Mouse (Mus musculus) embryonic facial prominence, embryonic 10.5 days (tissue): Measurements from ENCODE around the gene Llcfc1. TPM values are rescaled to one million over a fixed set of nuclear protein-coding genes. Genes with fewer than 3 reads are reported as not detected.

Experiments
- DNase-seq: peaks from one replicate; pipeline ENCODE4 v3.0.0-alpha.2; 2017; ENCODE audit warnings: low spot score
- H3K27ac ChIP-seq: fragments of 300-500 bp; sonication (generic); replicated peaks from 2 replicates; pipeline ENCODE4 v1.5.1; 2016; ENCODE audit warnings: mild to moderate bottlenecking
- H3K27me3 ChIP-seq: fragments of 300-500 bp; sonication (generic); replicated peaks from 2 replicates; pipeline ENCODE4 v1.6.1; 2016; ENCODE audit warnings: low read depth, mild to moderate bottlenecking; ENCODE audit not compliant: poor library complexity, severe bottlenecking
- H3K36me3 ChIP-seq: fragments of 300-500 bp; sonication (generic); replicated peaks from 2 replicates; pipeline ENCODE4 v1.6.1; 2016; ENCODE audit warnings: mild to moderate bottlenecking, moderate library complexity
- H3K4me1 ChIP-seq: fragments of 300-500 bp; sonication (generic); 2 replicates; pipeline ENCODE4 v1.6.1; 2016
- H3K4me3 ChIP-seq: fragments of 300-500 bp; sonication (generic); 2 replicates; pipeline ENCODE4 v1.5.1; 2016; ENCODE audit warnings: mild to moderate bottlenecking, moderate library complexity
- H3K9me3 ChIP-seq: fragments of 300-500 bp; sonication (generic); 2 replicates; pipeline ENCODE4 v1.6.1; 2016; ENCODE audit warnings: mild to moderate bottlenecking
- WGBS: fragments of 180-500 bp; shearing (Covaris S2); methylation state at CpG from one replicate; pipeline ENCODE4 v1.1.7; 2016; 5-methylcytosine and 5-hydroxymethylcytosine counted together
- polyA plus RNA-seq: library from polyadenylated mRNA; unstranded; fragments of >200 nt; fragmentation: Nextera tagmentation; extraction: Ambion mirVana; gene quantifications from 2 replicates; pipeline ENCODE4 v1.2.1, GENCODE M21; 2016

Llcfc1 gene
- polyA plus RNA-seq, 1 experiment from 2014 or later = not detected

DNA sequence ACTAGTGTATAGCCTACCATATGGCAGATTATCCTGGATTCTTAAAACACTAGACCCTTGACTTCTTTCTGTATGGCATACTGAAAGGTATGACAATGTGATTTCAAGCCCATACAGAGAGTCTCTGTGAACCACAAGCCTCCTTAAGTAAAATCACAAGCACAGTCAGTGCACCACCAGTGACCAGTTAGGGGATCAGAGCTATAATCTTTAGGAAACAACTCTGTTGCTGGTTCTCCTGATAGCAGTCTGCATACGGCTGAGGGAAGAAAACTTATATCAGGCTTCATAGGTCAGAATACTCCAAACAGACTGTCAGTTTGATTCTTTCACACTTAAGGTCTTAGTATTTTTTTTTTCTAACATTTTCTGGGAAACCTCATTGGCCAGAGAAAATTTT, 25.7 kb upstream of the Llcfc1 start:
- Histone ChIP-seq H3K9me3 (no peaks in the 10 kb centered on the region), H3K27ac (no peak overlapping the region), H3K4me3 (no peak overlapping the region), H3K27me3 (no peaks in the 10 kb centered on the region), H3K36me3 (no peaks in the 10 kb centered on the region), H3K4me1 (no peaks in the 10 kb centered on the region)
- 88% methylated on average over 1 of the region's 1 CpGs for WGBS
- no peak for DNase-seq

DNA sequence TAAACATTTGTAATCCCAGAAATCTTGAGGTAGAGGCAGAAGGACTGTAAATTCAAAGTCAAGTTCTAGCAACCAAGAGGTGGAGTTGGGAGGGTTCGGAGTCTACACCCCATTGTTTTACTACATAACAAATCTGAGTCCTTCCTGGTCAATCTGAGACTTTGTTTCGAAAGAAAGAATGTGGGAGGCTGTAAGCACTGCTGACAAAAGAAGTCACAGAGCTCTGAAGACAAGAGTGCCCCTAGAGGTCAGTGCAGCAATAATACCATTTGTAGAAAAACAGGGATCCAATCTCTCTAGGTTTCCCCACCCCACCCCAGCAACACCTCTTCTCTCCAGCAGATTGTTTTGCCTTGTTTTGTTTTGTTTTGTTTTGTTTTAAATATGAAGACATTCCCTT, 21.9 kb upstream of the Llcfc1 start:
- Histone ChIP-seq H3K36me3 (no peaks in the 10 kb centered on the region), H3K27me3 (no peaks in the 10 kb centered on the region), H3K9me3 (no peaks in the 10 kb centered on the region), H3K4me3 (no peak overlapping the region), H3K4me1 (no peaks in the 10 kb centered on the region), H3K27ac (no peak overlapping the region)
- no peak for DNase-seq
- 29% methylated on average over 2 of the region's 2 CpGs for WGBS

- no peak overlapping the region for H3K4me3 ChIP-seq
- no peak overlapping the region for H3K27ac ChIP-seq
- 89% methylated on average over 2 of the region's 2 CpGs for WGBS
- no peaks in the 10 kb centered on the region for H3K9me3 ChIP-seq
- DNase-seq = no peak
- no peaks in the 10 kb centered on the region for H3K4me1 ChIP-seq
- no peaks in the 10 kb centered on the region for H3K36me3 ChIP-seq
- H3K27me3 ChIP-seq = no peaks in the 10 kb centered on the region
Measured at GRCm38 (mm10) chr6:41676530-41676929, 7.7 kb upstream of the Llcfc1 start.

DNA sequence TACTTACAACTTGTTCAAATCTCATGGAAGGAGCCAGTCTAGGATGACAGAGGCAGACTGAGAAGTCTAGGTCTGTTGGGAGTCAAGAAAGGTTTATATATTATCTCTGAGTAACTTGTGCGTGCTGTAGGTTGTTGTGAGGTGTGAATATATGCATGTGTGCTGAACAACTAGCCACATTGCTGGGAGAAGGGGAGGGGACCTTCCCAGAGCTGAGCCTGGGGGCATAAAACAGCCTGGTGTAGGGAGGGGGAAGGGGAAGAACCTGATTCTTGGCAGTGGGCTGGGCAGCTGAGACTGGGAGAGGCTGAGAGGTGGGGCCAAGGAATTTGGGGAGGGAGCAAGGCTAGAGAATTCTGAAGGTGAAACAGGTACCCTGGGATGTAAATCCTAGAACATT, 3.6 kb upstream of the Llcfc1 start, which contains the start of gene Trpv5:
Gene Trpv5 (minus strand): TSS at position 101 of the 400 bp plus-strand sequence.
- H3K4me1 ChIP-seq = no peaks in the 10 kb centered on the region
- no peak within 1 kb of the TSS for H3K4me3 ChIP-seq
- H3K36me3 ChIP-seq = no peaks in the 10 kb centered on the region
- no peaks in the 10 kb centered on the region for H3K27me3 ChIP-seq
- no peak within 1 kb of the TSS for H3K27ac ChIP-seq
- no peaks in the 10 kb centered on the region for H3K9me3 ChIP-seq
- WGBS = 58% methylated on average over 1 of the region's 1 CpGs
- no peak for DNase-seq

DNA sequence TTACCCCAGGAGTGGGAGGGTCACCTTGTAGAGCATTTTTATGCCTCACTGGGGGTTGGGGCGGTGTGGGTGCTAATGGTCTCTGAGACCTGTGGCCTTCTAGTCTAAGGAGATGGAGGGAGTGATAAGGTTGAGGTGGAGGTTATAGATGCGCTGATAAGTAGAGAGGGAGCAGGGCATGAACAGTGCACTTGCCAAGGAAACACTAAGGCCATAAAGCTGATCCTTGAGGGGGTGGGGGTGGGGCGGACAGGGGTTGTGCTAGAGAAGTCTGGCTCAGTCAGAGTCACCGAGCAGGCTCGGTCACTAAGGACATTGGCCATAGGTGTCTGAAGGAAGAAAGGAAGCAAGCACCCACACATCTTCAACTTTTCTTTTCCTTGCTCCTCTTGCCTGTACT, 2.6 kb upstream of the Llcfc1 start:
- Histone ChIP-seq H3K36me3 (no peaks in the 10 kb centered on the region), H3K27ac (no peak overlapping the region), H3K4me3 (no peak overlapping the region), H3K9me3 (no peaks in the 10 kb centered on the region), H3K4me1 (no peaks in the 10 kb centered on the region), H3K27me3 (no peaks in the 10 kb centered on the region)
- 76% methylated on average over 5 of the region's 5 CpGs for whole genome bisulfite sequencing
- no peak for DNase-seq

DNA sequence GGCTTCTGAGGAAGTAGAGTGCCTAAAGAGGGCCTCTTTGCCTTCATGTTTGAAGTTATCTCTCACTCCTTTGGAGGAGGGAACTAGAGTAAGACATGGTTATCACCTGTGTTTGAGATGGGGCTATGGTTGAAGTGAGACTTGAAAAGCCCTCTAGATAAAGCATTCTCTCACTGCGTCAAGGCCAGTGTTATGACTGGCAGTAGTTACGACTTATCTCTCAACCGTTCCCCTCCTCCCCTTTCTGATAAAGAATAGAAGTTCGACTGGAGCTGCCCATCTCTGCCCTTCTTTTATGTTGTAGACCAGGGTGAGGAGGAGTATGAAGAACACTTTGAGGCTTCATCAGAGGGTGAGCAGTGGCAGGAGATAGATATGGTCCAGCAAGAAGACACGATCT, 680 bp downstream of the Llcfc1 start:
- H3K27me3 ChIP-seq = no peaks in the 10 kb centered on the region
- H3K27ac ChIP-seq = no peak overlapping the region
- H3K36me3 ChIP-seq = no peaks in the 10 kb centered on the region
- DNase-seq = no peak
- no peaks in the 10 kb centered on the region for H3K9me3 ChIP-seq
- no peak overlapping the region for H3K4me3 ChIP-seq
- H3K4me1 ChIP-seq = no peaks in the 10 kb centered on the region
- 90% methylated on average over 5 of the region's 5 CpGs for WGBS

GRCm38 (mm10) chr6:41685596-41685995, 1.4 kb downstream of the Llcfc1 start:
- Histone ChIP-seq H3K9me3 (no peaks in the 10 kb centered on the region), H3K4me3 (no peak overlapping the region), H3K27ac (no peak overlapping the region), H3K36me3 (no peaks in the 10 kb centered on the region), H3K4me1 (no peaks in the 10 kb centered on the region), H3K27me3 (no peaks in the 10 kb centered on the region)
- 87% methylated on average over 3 of the region's 3 CpGs for WGBS
- DNase-seq = no peak

GRCm38 (mm10) chr6:41692200-41692599, 8.0 kb downstream of the Llcfc1 start:
- Histone ChIP-seq H3K4me3 (no peak overlapping the region), H3K36me3 (no peaks in the 10 kb centered on the region)
- no peak for DNase-seq

GRCm38 (mm10) chr6:41694407-41694806, 10.2 kb downstream of the Llcfc1 start:
- 89% methylated on average over 1 of the region's 1 CpGs for WGBS
- no peak overlapping the region for H3K27ac ChIP-seq
- DNase-seq = no peak

More at GRCm38 (mm10) chr6:41692200-41692599, 8.0 kb downstream of the Llcfc1 start:
- Histone ChIP-seq H3K27ac (no peak overlapping the region), H3K4me1 (no peaks in the 10 kb centered on the region), H3K27me3 (no peaks in the 10 kb centered on the region), H3K9me3 (no peaks in the 10 kb centered on the region)

DNA sequence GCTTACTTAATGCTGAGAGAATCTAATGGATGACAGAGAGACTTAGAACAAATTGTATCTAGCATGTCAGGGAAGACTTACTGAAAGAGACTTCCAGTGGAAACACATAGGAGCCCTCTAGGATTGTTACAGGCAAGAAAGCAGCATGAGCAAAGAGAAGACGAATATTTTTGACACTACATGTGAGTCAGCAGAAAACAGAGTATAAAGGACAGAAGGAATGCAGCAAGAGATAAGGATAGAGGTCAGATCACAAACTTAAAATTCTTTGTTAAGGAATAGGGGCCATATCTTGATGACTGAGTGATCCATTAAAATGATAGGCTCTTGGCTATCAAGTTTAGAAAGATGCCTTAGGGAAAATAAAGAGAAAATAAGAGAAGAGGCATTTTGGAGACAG, 17.0 kb downstream of the Llcfc1 start:
- no peak overlapping the region for H3K4me3 ChIP-seq
- H3K36me3 ChIP-seq = no peaks in the 10 kb centered on the region
- H3K4me1 ChIP-seq = no peaks in the 10 kb centered on the region
- no peak for DNase-seq
- no peak overlapping the region for H3K27ac ChIP-seq
- WGBS = 82% methylated on average over 1 of the region's 1 CpGs
- no peaks in the 10 kb centered on the region for H3K27me3 ChIP-seq
- no peaks in the 10 kb centered on the region for H3K9me3 ChIP-seq

More at GRCm38 (mm10) chr6:41694407-41694806, 10.2 kb downstream of the Llcfc1 start:
- H3K9me3 ChIP-seq = no peaks in the 10 kb centered on the region
- H3K4me3 ChIP-seq = no peak overlapping the region
- H3K36me3 ChIP-seq = no peaks in the 10 kb centered on the region
- no peaks in the 10 kb centered on the region for H3K27me3 ChIP-seq
- no peaks in the 10 kb centered on the region for H3K4me1 ChIP-seq

GRCm38 (mm10) chr6:41702928-41703327, 18.7 kb downstream of the Llcfc1 start:
- Histone ChIP-seq H3K9me3 (no peaks in the 10 kb centered on the region), H3K27me3 (no peaks in the 10 kb centered on the region), H3K4me3 (no peak overlapping the region), H3K4me1 (no peaks in the 10 kb centered on the region), H3K27ac (no peak overlapping the region), H3K36me3 (no peaks in the 10 kb centered on the region)
- 81% methylated on average over 2 of the region's 2 CpGs for WGBS
- DNase-seq = no peak

GRCm38 (mm10) chr6:41704123-41704522, 19.9 kb downstream of the Llcfc1 start, which contains the start of gene Kel:
TSS of gene Kel (minus strand) at chr6:41704339.
- no peaks in the 10 kb centered on the region for H3K9me3 ChIP-seq
- H3K36me3 ChIP-seq = no peaks in the 10 kb centered on the region
- WGBS = 80% methylated on average over 1 of the region's 1 CpGs
- no peaks in the 10 kb centered on the region for H3K4me1 ChIP-seq
- H3K27me3 ChIP-seq = no peaks in the 10 kb centered on the region
- H3K27ac ChIP-seq = no peak within 1 kb of the TSS; the same call in 1 of the 2 replicates
- no peak for DNase-seq
- no peak within 1 kb of the TSS for H3K4me3 ChIP-seq

- Histone ChIP-seq H3K36me3 (no peaks in the 10 kb centered on the region), H3K4me3 (no peak overlapping the region), H3K27ac (no peak overlapping the region), H3K4me1 (no peaks in the 10 kb centered on the region), H3K9me3 (no peaks in the 10 kb centered on the region), H3K27me3 (no peaks in the 10 kb centered on the region)
- no peak for DNase-seq
- WGBS = 88% methylated on average over 7 of the region's 7 CpGs
Measured at GRCm38 (mm10) chr6:41706275-41706674, 22.0 kb downstream of the Llcfc1 start.

DNA sequence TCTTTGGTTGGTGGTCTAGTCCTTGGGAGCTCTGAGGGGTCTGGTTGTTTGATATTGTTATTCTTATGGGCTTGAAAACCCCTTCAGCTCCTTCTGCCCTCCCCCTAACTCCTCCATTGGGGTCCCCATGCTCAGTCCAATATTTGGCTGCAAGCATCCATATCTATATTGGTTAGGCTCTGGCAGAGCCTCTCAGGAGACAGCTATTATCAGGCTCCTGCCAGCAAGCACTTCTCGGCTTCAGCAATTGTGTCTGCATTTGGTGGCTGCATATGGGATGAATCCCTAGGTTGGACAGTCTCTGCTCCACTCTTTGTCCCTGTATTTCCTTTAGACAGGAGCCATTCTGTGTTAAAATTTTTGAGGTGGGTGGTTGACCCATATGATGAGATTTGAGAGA, 26.1 kb downstream of the Llcfc1 start:
- Histone ChIP-seq H3K27me3 (no peaks in the 10 kb centered on the region), H3K9me3 (no peaks in the 10 kb centered on the region), H3K4me3 (no peak overlapping the region), H3K36me3 (no peaks in the 10 kb centered on the region), H3K27ac (no peak overlapping the region), H3K4me1 (no peaks in the 10 kb centered on the region)
- no peak for DNase-seq
- 80% methylated on average over 1 of the region's 1 CpGs for WGBS
